Mouse (Mus musculus) left cerebral cortex, adult 2 months (tissue): ENCODE measurements at regions not wholly inside any gene's neighbourhood (a gene's known extent, or its start where the extent isn't known, plus 50 kb on each side); places are given as distances from the start of the nearest gene placed in this dataset.

ENCODE experiments used
- DNase-seq, 2 experiments: peaks; one replicate each; pipeline ENCODE4 v3.0.0; 2021 to 2022; ENCODE audit warnings: low spot score in 2 of 2, mixed read lengths in 1 of 2; ENCODE audit errors: extremely low spot score in 1 of 2
- H3K27ac ChIP-seq: fragments of 200-600 bp; 2 replicates; pipeline ENCODE4 v1.8.1; 2022
- H3K4me3 ChIP-seq: fragments of 200-600 bp; 2 replicates; pipeline ENCODE4 v1.8.1; 2022
- CTCF ChIP-seq: fragments of 200-600 bp; IDR thresholded peaks from 2 replicates; pipeline ENCODE4 v1.8.1; 2022; ENCODE audit warnings: antibody characterized with exemption, mild to moderate bottlenecking, moderate library complexity
- intact Hi-C: fragments of 180-260 bp; cut with DNase I; formaldehyde crosslinking; loops from one replicate; pipeline ENCODE4 v1.15.1; 2025

GRCm38 (mm10) chr16:27878499-27878898, 489.8 kb downstream of the Ccdc50 start:
- Histone ChIP-seq H3K4me3 (no peak overlapping the region), H3K27ac (no peak overlapping the region)
- intact Hi-C loops, result no loop called here
- DNase-seq, result no peak
- TF ChIP-seq CTCF, result no peak

GRCm38 (mm10) chr16:27878950-27879349, 490.3 kb downstream of the Ccdc50 start:
- H3K27ac ChIP-seq, result no peak overlapping the region
- DNase-seq, result no peak
- intact Hi-C loops, result no loop called here
- no peak overlapping the region for H3K4me3 ChIP-seq
- no peak for TF ChIP-seq CTCF

- DNase-seq, result no peak
- intact Hi-C loops, result no loop called here
- Histone ChIP-seq H3K27ac (no peak overlapping the region), H3K4me3 (no peak overlapping the region)
- TF ChIP-seq CTCF, result no peak
These were observed 495.7 kb downstream of the Ccdc50 start for GRCm38 (mm10) chr16:27884363-27884762.

GRCm38 (mm10) chr16:27906036-27906435, 517.4 kb downstream of the Ccdc50 start:
- no peak for DNase-seq
- intact Hi-C loops, result no loop called here
- no peak overlapping the region for H3K27ac ChIP-seq
- H3K4me3 ChIP-seq, result no peak overlapping the region
- no peak for TF ChIP-seq CTCF

GRCm38 (mm10) chr16:27915422-27915821, 526.8 kb downstream of the Ccdc50 start:
- intact Hi-C loops, result no loop called here
- H3K27ac ChIP-seq, result no peak overlapping the region
- TF ChIP-seq CTCF, result no peak
- no peak overlapping the region for H3K4me3 ChIP-seq
- DNase-seq, result no peak

GRCm38 (mm10) chr16:27925528-27926360, 537.1 kb downstream of the Ccdc50 start:
- TF ChIP-seq CTCF, result no peak
- Histone ChIP-seq H3K27ac (no peak overlapping the region), H3K4me3 (no peak overlapping the region)
- no peak for DNase-seq
- intact Hi-C loops, result no loop called here

- DNase-seq, result no peak
- no peak for TF ChIP-seq CTCF
- no peak overlapping the region for H3K27ac ChIP-seq
- H3K4me3 ChIP-seq, result no peak overlapping the region
- intact Hi-C loops, result no loop called here
These were observed 537.6 kb downstream of the Ccdc50 start for GRCm38 (mm10) chr16:27926361-27926651.

- intact Hi-C loops, result no loop called here
- TF ChIP-seq CTCF, result no peak
- no peak for DNase-seq
- Histone ChIP-seq H3K27ac (no peak overlapping the region), H3K4me3 (no peak overlapping the region)
These were observed 560.6 kb downstream of the Ccdc50 start for GRCm38 (mm10) chr16:27949291-27949690.

- DNase-seq, result peak in 1 of 2 experiments; percentile 9
- no peak overlapping the region for H3K27ac ChIP-seq
- no peak overlapping the region for H3K4me3 ChIP-seq
- no peak for TF ChIP-seq CTCF
- intact Hi-C loops, result no loop called here
These were observed 561.1 kb downstream of the Ccdc50 start for GRCm38 (mm10) chr16:27949811-27950210.

GRCm38 (mm10) chr16:27962811-27963210, 574.1 kb downstream of the Ccdc50 start:
- no peak for DNase-seq
- Histone ChIP-seq H3K27ac (no peak overlapping the region), H3K4me3 (no peak overlapping the region)
- intact Hi-C loops, result no loop called here
- TF ChIP-seq CTCF, result no peak

- no peak for TF ChIP-seq CTCF
- intact Hi-C loops, result no loop called here
- no peak for DNase-seq
- Histone ChIP-seq H3K27ac (no peak overlapping the region), H3K4me3 (no peak overlapping the region)
These were observed 590.2 kb downstream of the Ccdc50 start for GRCm38 (mm10) chr16:27978730-27979440.

GRCm38 (mm10) chr16:28015276-28015897, 626.7 kb downstream of the Ccdc50 start:
- intact Hi-C loops, result no loop called here
- H3K4me3 ChIP-seq, result no peak overlapping the region
- H3K27ac ChIP-seq, result no peak overlapping the region
- DNase-seq, result no peak
- TF ChIP-seq CTCF, result no peak
